Mouse (Mus musculus): ENCODE measurements around the gene Satb1. TPM values are rescaled to one million over a fixed set of nuclear protein-coding genes. Genes with fewer than 3 reads are reported as not detected.

Gene Satb1
- total and polyA plus RNA-seq, 3 experiments: not detected

GRCm38 (mm10) chr17:51811086-51811868 lies 21.8 kb downstream of the Satb1 start:
- H3K4me2 ChIP-seq (ENCODE audit: insufficient read depth, low read depth, poor library complexity, severe bottlenecking): no peak overlapping the region
- peaks cover 7% of the 10 kb centered on the region for H3K9me3 ChIP-seq (replicated peaks; ENCODE audit: low read length)
- no peak for DNase-seq (ENCODE audit: extremely low read depth)
- no peak overlapping the region for H3K9ac ChIP-seq (ENCODE audit: insufficient read depth, low read depth)
- no peaks in the 10 kb centered on the region for H3K36me3 ChIP-seq (replicated peaks in 1 of 2; ENCODE audit: control insufficient read depth in 1 of 2, insufficient read depth in 1 of 2, low read length in 1 of 2)
- dilution Hi-C loops (cut with MboI; ENCODE audit: extremely low pct_ligation_motif_present, extremely low pct_unique_long_range_greater_than_20kb, low sequenced_read_pairs) (no loop called here), in situ Hi-C loops (cut with MboI; ENCODE audit: low pct_ligation_motif_present, low pct_unique_long_range_greater_than_20kb, low sequenced_read_pairs) (no loop called here)
- H3K27me3 ChIP-seq (replicated peaks): no peaks in the 10 kb centered on the region
- H3K4me1 ChIP-seq (ENCODE audit: control insufficient read depth in 1 of 2, insufficient read depth in 2 of 2): no peaks in the 10 kb centered on the region
- TF ChIP-seq EP300 (IDR thresholded peaks at IDR 0.05; ENCODE audit: low read length): no peak
- TF ChIP-seq CTCF (conservative IDR thresholded peaks at IDR 0.05 in 1 of 2, IDR thresholded peaks at IDR 0.05 in 1 of 2; ENCODE audit: low read depth in 2 of 2, low read length in 2 of 2): no peak
- no peak for TF ChIP-seq ZMIZ1 (IDR thresholded peaks at IDR 0.05; ENCODE audit: low read depth, low read length)
- no peak for TF ChIP-seq IRF4 (IDR thresholded peaks at IDR 0.05; ENCODE audit: low read depth, low read length)
- no peak for TF ChIP-seq ELF1 (IDR thresholded peaks at IDR 0.05; ENCODE audit: low read depth, low read length)
- no peaks in the 10 kb centered on the region for H3K79me2 ChIP-seq (replicated peaks; ENCODE audit: control insufficient read depth, extremely low read depth, insufficient read depth, poor library complexity, severe bottlenecking)
- no peak overlapping the region for H3K4me3 ChIP-seq (replicated peaks in 1 of 3; ENCODE audit: low read depth in 2 of 3, low read length in 2 of 3, poor library complexity in 1 of 3)
- H3K27ac ChIP-seq (ENCODE audit: insufficient read depth, low read depth): no peak overlapping the region

- in situ Hi-C loops (cut with MboI; ENCODE audit: low pct_ligation_motif_present, low pct_unique_long_range_greater_than_20kb, low sequenced_read_pairs): no loop called here
- Histone ChIP-seq H3K4me3 (replicated peaks in 1 of 3; ENCODE audit: low read depth in 2 of 3, low read length in 2 of 3, poor library complexity in 1 of 3) (no peak overlapping the region), H3K36me3 (replicated peaks in 1 of 2; ENCODE audit: control insufficient read depth in 1 of 2, insufficient read depth in 1 of 2, low read length in 1 of 2) (no peaks in the 10 kb centered on the region)
These were observed 25.7 kb downstream of the Satb1 start for GRCm38 (mm10) chr17:51807429-51807828.

More at GRCm38 (mm10) chr17:51807429-51807828, 25.7 kb downstream of the Satb1 start:
- H3K9me3 ChIP-seq (replicated peaks; ENCODE audit: low read length): peaks cover 6% of the 10 kb centered on the region
- no peak for TF ChIP-seq MAFK (IDR thresholded peaks at IDR 0.05; ENCODE audit: insufficient replicate concordance, low read length)
- no peak for TF ChIP-seq POLR2A (IDR thresholded peaks at IDR 0.05; ENCODE audit: low read depth, low read length)
- no peak for TF ChIP-seq RAD21 (IDR thresholded peaks at IDR 0.05; ENCODE audit: low read depth, low read length)
- TF ChIP-seq ZMIZ1 (IDR thresholded peaks at IDR 0.05; ENCODE audit: low read depth, low read length): no peak
- TF ChIP-seq USF2 (conservative IDR thresholded peaks at IDR 0.05; ENCODE audit: low read depth, low read length): no peak
- no peak for TF ChIP-seq ETS1 (conservative IDR thresholded peaks at IDR 0.05; ENCODE audit: low read depth, low read length)
- no peak for TF ChIP-seq JUN (IDR thresholded peaks at IDR 0.05; ENCODE audit: insufficient read depth, low read depth, low read length)
- TF ChIP-seq ZNF384 (IDR thresholded peaks at IDR 0.05; ENCODE audit: low read depth, low read length): no peak
- TF ChIP-seq E2F4 (IDR thresholded peaks at IDR 0.05; ENCODE audit: insufficient replicate concordance, low read depth, low read length): no peak
- TF ChIP-seq POLR2AphosphoS2 (IDR thresholded peaks at IDR 0.05; ENCODE audit: low read depth, low read length): no peak
- TF ChIP-seq MAX (IDR thresholded peaks at IDR 0.05; ENCODE audit: low read length): no peak
- no peak for TF ChIP-seq SIN3A (IDR thresholded peaks at IDR 0.05; ENCODE audit: low read length)
- TF ChIP-seq BHLHE40 (IDR thresholded peaks at IDR 0.05; ENCODE audit: low read depth, low read length): no peak
- TF ChIP-seq IRF4 (IDR thresholded peaks at IDR 0.05; ENCODE audit: low read depth, low read length): no peak
- TF ChIP-seq HCFC1 (IDR thresholded peaks at IDR 0.05; ENCODE audit: low read depth, low read length): no peak
- H3K4me2 ChIP-seq (ENCODE audit: insufficient read depth, low read depth, poor library complexity, severe bottlenecking): no peak overlapping the region
- no peak overlapping the region for H3K27ac ChIP-seq (ENCODE audit: insufficient read depth, low read depth)
- H3K9ac ChIP-seq (ENCODE audit: insufficient read depth, low read depth): no peak overlapping the region
- H3K79me2 ChIP-seq (replicated peaks; ENCODE audit: control insufficient read depth, extremely low read depth, insufficient read depth, poor library complexity, severe bottlenecking): no peaks in the 10 kb centered on the region
- dilution Hi-C loops (cut with MboI; ENCODE audit: extremely low pct_ligation_motif_present, extremely low pct_unique_long_range_greater_than_20kb, low sequenced_read_pairs): no loop called here
- no peaks in the 10 kb centered on the region for H3K4me1 ChIP-seq (ENCODE audit: control insufficient read depth in 1 of 2, insufficient read depth in 2 of 2)
- no peak for DNase-seq (ENCODE audit: extremely low read depth)
- H3K27me3 ChIP-seq (replicated peaks): no peaks in the 10 kb centered on the region

All from CH12.LX (cell line).